Mouse (Mus musculus) spleen, embryonic (tissue): ENCODE measurements around the gene Mamdc2.

Experiments used
- CTCF ChIA-PET: fragments of 350-600 bp; sonication (Branson Sonifier 250); formaldehyde crosslinking; loops from one replicate; lab custom pipeline; 2022; lab: Charles Lee

Mamdc2 gene

GRCm38 (mm10) chr19:23281911-23282660, 166.2 kb downstream of the Mamdc2 start:
- CTCF ChIA-PET = no interaction called here

- CTCF ChIA-PET = no interaction called here
Observed at GRCm38 (mm10) chr19:23274054-23274724, 174.1 kb downstream of the Mamdc2 start.

DNA sequence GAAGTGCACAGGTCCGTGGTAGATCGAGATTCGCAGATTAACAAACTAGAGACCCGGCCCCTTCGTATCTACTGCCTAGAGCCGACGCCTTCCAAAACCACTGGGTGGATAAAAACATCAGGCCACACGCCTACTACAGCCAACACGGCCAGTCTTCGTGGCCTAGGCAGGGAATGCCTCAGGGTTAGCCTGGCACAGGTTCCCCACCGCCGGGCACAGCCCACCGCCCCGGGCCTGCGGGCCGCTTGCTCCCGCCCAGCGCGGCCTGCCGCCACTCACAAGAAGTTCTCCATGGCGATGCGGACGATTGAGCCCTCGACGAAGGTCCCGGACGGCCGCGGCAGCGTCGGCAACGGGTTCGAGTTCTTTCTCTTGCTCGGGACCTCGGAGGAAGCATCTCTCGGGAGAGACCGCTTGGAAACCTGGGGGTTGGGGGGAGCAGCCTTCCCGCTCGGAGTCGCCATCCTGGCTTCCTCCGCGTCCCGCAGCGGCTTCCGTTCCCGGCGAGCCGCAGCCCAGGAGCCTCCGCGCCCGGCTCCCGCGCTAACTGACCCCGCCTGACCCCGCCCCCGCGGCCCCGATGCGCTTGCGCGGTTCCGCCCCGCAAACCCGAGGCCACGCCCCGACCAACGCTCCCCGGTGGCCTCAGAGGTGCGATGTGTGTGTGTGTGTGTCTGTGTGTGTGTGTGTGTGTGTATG, 174.7 kb downstream of the Mamdc2 start, which contains the start of gene Smc5:
Gene Smc5, minus strand, starts transcription at position 543 of the 699 bp plus-strand sequence.
- CTCF ChIA-PET = no interaction called here

GRCm38 (mm10) chr19:23256771-23257170, 191.5 kb downstream of the Mamdc2 start:
- CTCF ChIA-PET = no interaction called here
